Mouse (Mus musculus): ENCODE results near the gene Xrcc5.

Gene Xrcc5

DNA sequence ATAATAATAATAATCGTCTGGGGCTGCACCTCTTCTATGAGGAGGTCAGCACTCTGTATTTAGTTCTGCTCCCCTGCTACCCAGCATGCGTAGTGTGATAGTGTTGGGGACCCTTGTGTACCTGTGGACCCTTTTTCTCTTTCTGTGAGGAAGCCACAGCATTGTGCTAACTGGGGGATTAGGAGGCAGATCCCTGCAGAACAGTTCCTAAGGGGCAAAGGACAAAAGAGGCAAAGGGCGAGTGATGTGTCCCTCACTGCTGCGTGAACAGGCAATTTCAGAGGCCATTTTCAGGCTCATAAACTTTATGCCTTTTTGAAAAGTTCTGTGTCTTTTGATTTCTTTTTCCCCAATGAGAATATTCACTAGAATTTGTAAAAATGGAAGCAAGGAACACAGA lies 66.8 kb downstream of the Xrcc5 start:
- in situ Hi-C loops (cut with MboI; ENCODE audit: low pct_unique_long_range_greater_than_20kb in 1 of 2, low sequenced_read_pairs in 2 of 2, unreplicated experiment in 1 of 2) = no loop called here

DNA sequence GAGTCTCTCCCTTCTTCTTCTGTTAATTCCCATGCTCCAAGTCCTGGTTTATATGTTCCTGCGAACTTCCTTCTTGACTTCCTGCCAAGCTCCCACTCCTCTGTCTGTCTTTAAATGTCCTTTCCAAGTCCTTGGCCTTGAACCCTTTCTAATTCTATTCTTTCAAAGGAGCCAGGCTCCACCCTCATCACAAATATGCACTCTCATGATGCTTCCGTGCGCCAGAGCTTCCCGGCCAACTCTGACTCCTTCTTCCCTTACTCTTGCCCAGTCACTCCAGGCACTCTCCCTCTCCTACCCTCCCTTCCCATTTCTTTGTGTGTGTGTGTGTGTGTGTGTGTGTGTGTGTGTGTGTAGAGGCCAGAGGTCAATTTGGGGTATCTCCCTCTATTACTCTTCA lies 70.9 kb downstream of the Xrcc5 start:
- in situ Hi-C loops (cut with MboI; ENCODE audit: low pct_unique_long_range_greater_than_20kb in 1 of 2, low sequenced_read_pairs in 2 of 2, unreplicated experiment in 1 of 2) = no loop called here

DNA sequence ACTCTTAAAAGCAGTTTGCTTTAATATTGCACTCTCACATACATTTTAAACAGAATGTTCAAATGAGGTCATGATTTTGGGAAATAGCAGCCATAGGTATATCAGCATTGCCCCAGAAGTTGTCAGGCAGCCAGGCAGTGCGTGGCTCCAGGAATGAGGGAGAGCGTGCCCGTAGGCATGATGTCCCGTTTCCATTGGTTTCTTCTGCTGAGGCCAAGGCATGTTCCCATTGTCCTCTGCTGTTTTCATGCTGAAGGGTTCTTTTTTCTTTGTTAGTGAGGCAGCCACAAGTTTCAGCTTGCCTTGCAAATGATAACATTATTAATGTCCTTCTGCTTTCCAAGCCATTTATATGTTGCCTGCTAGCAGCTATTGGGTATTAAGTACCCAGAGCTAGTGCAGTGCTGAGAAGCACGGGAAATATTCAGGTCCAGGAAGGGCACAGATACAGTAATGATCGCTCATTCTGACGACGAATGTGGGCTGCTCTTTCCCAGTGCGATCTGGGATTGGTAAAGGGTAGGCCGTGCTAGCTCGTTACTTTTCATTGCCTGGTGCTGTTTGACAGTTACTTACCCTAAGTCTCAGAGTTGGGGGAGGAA lies 72.6 kb downstream of the Xrcc5 start:
- in situ Hi-C loops (cut with MboI; ENCODE audit: low pct_unique_long_range_greater_than_20kb in 1 of 2, low sequenced_read_pairs in 2 of 2, unreplicated experiment in 1 of 2) = no loop called here

GRCm38 (mm10) chr1:72380544-72380943 lies 73.3 kb downstream of the Xrcc5 start:
- in situ Hi-C loops (cut with MboI; ENCODE audit: low pct_unique_long_range_greater_than_20kb in 1 of 2, low sequenced_read_pairs in 2 of 2, unreplicated experiment in 1 of 2) = no loop called here

- in situ Hi-C loops (cut with MboI; ENCODE audit: low pct_unique_long_range_greater_than_20kb in 1 of 2, low sequenced_read_pairs in 2 of 2, unreplicated experiment in 1 of 2) = no loop called here
These were observed 75.8 kb downstream of the Xrcc5 start for GRCm38 (mm10) chr1:72383056-72383455.

DNA sequence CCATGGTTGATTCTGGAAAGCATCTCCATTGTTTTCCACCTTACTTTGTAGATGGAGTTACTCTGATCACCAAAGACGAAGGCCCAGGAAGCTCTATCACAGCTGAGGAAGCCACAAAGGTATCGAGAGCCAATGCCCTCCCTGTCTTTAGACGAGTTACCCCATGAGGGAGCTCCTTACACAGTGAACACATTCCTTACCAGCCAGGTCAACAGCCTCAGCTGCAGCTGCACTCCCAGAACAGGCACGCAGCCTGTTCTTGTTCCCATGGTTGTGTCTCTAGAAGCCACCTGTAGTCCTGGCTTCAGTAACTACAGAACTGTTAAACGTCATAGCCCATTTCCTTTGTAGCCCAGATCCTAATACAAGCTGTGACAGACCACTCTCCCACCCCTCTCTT lies 76.4 kb downstream of the Xrcc5 start:
- in situ Hi-C loops (cut with MboI; ENCODE audit: low pct_unique_long_range_greater_than_20kb in 1 of 2, low sequenced_read_pairs in 2 of 2, unreplicated experiment in 1 of 2) = no loop called here

DNA sequence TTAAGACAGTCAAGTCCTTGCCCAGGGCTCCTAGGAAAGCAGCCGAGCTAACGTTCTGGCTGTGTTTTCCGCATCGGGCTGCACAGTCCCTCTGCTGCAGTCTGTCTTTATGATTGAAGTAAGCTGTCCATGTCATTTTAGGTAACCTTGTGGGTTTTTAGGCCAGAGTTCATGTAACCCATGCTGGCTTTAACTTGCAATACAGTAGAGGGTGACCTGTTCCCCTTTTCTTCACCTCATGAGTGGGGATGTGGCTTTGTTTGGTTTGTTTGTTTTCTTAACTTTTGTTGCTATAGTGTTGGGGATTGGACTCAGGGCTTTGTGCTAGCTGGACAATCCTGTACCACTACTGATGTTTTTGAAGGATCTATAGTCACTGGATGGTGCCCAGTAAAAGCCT lies 83.2 kb downstream of the Xrcc5 start:
- in situ Hi-C loops (cut with MboI; ENCODE audit: low pct_unique_long_range_greater_than_20kb in 1 of 2, low sequenced_read_pairs in 2 of 2, unreplicated experiment in 1 of 2) = no loop called here

GRCm38 (mm10) chr1:72399720-72400401 lies 92.6 kb downstream of the Xrcc5 start:
- in situ Hi-C loops (cut with MboI; ENCODE audit: low pct_unique_long_range_greater_than_20kb in 1 of 2, low sequenced_read_pairs in 2 of 2, unreplicated experiment in 1 of 2) = no loop called here

- in situ Hi-C loops (cut with MboI; ENCODE audit: low pct_unique_long_range_greater_than_20kb in 1 of 2, low sequenced_read_pairs in 2 of 2, unreplicated experiment in 1 of 2) = no loop called here
These were observed 93.4 kb downstream of the Xrcc5 start for GRCm38 (mm10) chr1:72400616-72401015.

GRCm38 (mm10) chr1:72401331-72402069 lies 94.3 kb downstream of the Xrcc5 start:
- in situ Hi-C loops (cut with MboI; ENCODE audit: low pct_unique_long_range_greater_than_20kb in 1 of 2, low sequenced_read_pairs in 2 of 2, unreplicated experiment in 1 of 2) = no loop called here

DNA sequence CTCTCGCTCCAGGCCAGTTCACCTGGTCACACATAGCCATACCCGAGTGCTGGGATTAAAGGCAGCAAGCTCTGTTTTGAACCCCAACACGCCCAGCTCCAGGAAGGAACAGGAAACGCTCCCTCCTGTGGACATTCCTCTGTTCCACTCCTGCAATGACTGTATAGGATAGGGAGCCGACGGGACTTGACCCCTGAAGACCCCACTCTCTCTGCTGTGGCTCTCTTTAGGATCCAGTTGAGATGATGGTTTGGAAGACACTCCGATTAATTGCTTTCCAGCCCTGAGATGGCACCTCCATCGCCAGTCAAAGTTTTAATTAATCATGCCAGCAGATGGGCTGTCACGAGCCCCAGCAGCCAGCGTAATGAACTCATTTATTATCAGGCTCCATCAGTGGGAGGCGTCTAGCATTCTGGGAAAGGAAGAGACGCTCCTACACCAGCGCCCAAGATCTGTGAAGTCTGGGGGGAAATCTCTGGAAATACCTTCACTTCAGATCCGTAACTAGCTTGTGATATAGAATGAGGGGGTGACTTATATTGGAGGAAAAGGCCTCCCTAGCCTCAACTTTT lies 99.4 kb downstream of the Xrcc5 start:
- in situ Hi-C loops (cut with MboI; ENCODE audit: low pct_unique_long_range_greater_than_20kb in 1 of 2, low sequenced_read_pairs in 2 of 2, unreplicated experiment in 1 of 2) = no loop called here

- in situ Hi-C loops (cut with MboI; ENCODE audit: low pct_unique_long_range_greater_than_20kb in 1 of 2, low sequenced_read_pairs in 2 of 2, unreplicated experiment in 1 of 2) = no loop called here
These were observed 102.7 kb downstream of the Xrcc5 start for GRCm38 (mm10) chr1:72409936-72410335.

GRCm38 (mm10) chr1:72411108-72411507 lies 103.9 kb downstream of the Xrcc5 start:
- in situ Hi-C loops (cut with MboI; ENCODE audit: low pct_unique_long_range_greater_than_20kb in 1 of 2, low sequenced_read_pairs in 2 of 2, unreplicated experiment in 1 of 2) = no loop called here

- in situ Hi-C loops (cut with MboI; ENCODE audit: low pct_unique_long_range_greater_than_20kb in 1 of 2, low sequenced_read_pairs in 2 of 2, unreplicated experiment in 1 of 2) = no loop called here
These were observed 106.0 kb downstream of the Xrcc5 start for GRCm38 (mm10) chr1:72413205-72413604.

DNA sequence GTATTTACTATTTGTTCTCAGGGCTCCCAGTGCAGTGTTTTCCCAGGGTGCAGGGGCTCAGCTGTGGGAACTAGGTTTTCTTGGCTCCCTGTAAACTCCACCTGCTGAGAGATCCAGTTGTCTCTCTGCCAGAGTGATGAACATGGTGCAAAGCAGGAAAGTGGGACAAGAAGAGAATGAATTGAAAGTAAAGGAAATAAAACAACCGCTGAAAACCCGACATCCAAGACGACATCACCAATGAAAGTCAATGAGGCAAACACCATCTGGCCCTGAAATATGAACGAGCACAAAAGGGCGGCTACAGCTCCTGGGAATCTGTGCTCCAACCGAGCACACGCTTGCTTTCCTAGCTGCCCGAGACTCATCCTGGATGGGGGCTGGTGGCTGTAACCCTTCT lies 106.9 kb downstream of the Xrcc5 start:
- in situ Hi-C loops (cut with MboI; ENCODE audit: low pct_unique_long_range_greater_than_20kb in 1 of 2, low sequenced_read_pairs in 2 of 2, unreplicated experiment in 1 of 2) = no loop called here

GRCm38 (mm10) chr1:72414561-72415253 lies 107.5 kb downstream of the Xrcc5 start:
- in situ Hi-C loops (cut with MboI; ENCODE audit: low pct_unique_long_range_greater_than_20kb in 1 of 2, low sequenced_read_pairs in 2 of 2, unreplicated experiment in 1 of 2) = no loop called here

GRCm38 (mm10) chr1:72418744-72419655 lies 111.8 kb downstream of the Xrcc5 start:
- in situ Hi-C loops (cut with MboI; ENCODE audit: low pct_unique_long_range_greater_than_20kb in 1 of 2, low sequenced_read_pairs in 2 of 2, unreplicated experiment in 1 of 2) = no loop called here

DNA sequence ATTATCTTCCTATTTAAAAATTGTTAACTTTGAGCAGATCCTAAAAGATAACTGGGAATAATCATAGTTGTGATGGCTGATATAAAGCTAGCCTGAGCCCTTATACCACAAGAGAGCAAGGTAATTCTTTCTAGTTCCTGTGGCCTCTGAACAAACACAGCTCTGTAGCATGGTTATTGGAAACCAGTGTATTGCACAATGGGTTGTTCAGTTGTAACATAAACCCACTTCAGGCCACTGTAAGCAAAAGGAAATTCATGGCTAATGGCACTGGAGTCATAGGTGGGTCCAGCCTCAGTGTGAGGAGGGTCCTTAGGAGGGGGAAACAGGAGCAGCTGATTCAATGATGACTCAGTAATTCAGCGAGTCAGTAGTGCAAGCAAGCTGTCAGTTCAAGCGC lies 113.0 kb downstream of the Xrcc5 start:
- in situ Hi-C loops (cut with MboI; ENCODE audit: low pct_unique_long_range_greater_than_20kb in 1 of 2, low sequenced_read_pairs in 2 of 2, unreplicated experiment in 1 of 2) = no loop called here

Data from mouse embryonic stem cell (cell line).